Mouse (Mus musculus) limb, embryonic 10.5 days (tissue): ENCODE results near the gene Gm10392. TPM values are rescaled to one million over a fixed set of nuclear protein-coding genes. Genes with fewer than 3 reads are reported as not detected.

Source experiments
- DNase-seq: peaks from one replicate; pipeline ENCODE4 v3.0.0-alpha.2; 2017; ENCODE audit warnings: low spot score
- H3K27ac ChIP-seq: fragments of 300-500 bp; sonication (generic); 2 replicates; pipeline ENCODE4 v1.5.1; 2016; ENCODE audit warnings: mild to moderate bottlenecking
- H3K27me3 ChIP-seq: fragments of 300-500 bp; sonication (generic); 2 replicates; pipeline ENCODE4 v1.6.1; 2016; ENCODE audit warnings: low read depth, mild to moderate bottlenecking; ENCODE audit not compliant: poor library complexity, severe bottlenecking
- H3K36me3 ChIP-seq: fragments of 300-500 bp; sonication (generic); 2 replicates; pipeline ENCODE4 v1.6.1; 2016; ENCODE audit warnings: mild to moderate bottlenecking, moderate library complexity
- H3K4me1 ChIP-seq: fragments of 300-500 bp; sonication (generic); 2 replicates; pipeline ENCODE4 v1.6.1; 2016
- H3K4me3 ChIP-seq: fragments of 300-500 bp; sonication (generic); 2 replicates; pipeline ENCODE4 v1.5.1; 2016; ENCODE audit warnings: mild to moderate bottlenecking, moderate library complexity
- H3K9me3 ChIP-seq: fragments of 300-500 bp; sonication (generic); replicated peaks from 2 replicates; pipeline ENCODE4 v1.6.1; 2016; ENCODE audit warnings: mild to moderate bottlenecking
- WGBS: fragments of 180-500 bp; shearing (Covaris S2); methylation state at CpG from one replicate; pipeline ENCODE4 v1.1.7; 2016; 5-methylcytosine and 5-hydroxymethylcytosine counted together
- polyA plus RNA-seq: library from polyadenylated mRNA; unstranded; fragments of >200 nt; fragmentation: Nextera tagmentation; extraction: Ambion mirVana; gene quantifications from 2 replicates; pipeline ENCODE4 v1.2.1, GENCODE M21; 2016

Gm10392 gene
- polyA plus RNA-seq, 1 experiment from 2014 or later = 0.14 TPM

DNA sequence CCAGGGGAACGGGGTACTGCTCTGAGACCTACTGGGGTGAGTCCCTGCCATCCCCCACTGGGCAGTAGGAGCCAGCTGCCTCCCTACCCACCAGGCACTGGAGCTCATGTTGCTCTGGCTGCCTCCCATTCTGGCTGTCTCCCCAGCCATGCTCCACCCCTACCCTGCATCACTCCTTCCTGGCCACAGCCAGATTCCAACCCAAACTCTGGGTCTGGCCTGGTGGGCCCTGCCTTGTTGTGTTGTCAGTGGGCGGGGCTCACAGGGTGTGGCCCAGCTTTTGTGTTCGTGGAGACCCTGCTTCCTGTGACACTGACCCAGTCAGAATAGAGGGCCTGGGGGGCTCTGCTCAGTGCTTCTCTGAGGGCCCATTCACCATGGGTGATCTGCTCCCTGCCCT, 15.5 kb downstream of the Gm10392 start:
- DNase-seq = no peak
- Histone ChIP-seq H3K27me3 (no peaks in the 10 kb centered on the region), H3K9me3 (no peaks in the 10 kb centered on the region), H3K4me1 (peaks cover 41% of the 10 kb centered on the region), H3K27ac (no peak overlapping the region), H3K36me3 (peaks cover 93% of the 10 kb centered on the region), H3K4me3 (no peak overlapping the region)
- 68% methylated on average over 3 of the region's 3 CpGs for WGBS

- H3K27ac ChIP-seq = no peak overlapping the region
- DNase-seq = no peak
- H3K4me3 ChIP-seq = no peak overlapping the region
- peaks cover 41% of the 10 kb centered on the region for H3K4me1 ChIP-seq
- WGBS = 83% methylated on average over 6 of the region's 6 CpGs
- no peaks in the 10 kb centered on the region for H3K27me3 ChIP-seq
- H3K36me3 ChIP-seq = peaks cover 88% of the 10 kb centered on the region
- H3K9me3 ChIP-seq = no peaks in the 10 kb centered on the region
Observed at GRCm38 (mm10) chr11:77502481-77502880, 16.5 kb downstream of the Gm10392 start.

- no peaks in the 10 kb centered on the region for H3K9me3 ChIP-seq
- over 99% methylated on average over 4 of the region's 4 CpGs for WGBS
- H3K4me1 ChIP-seq = peaks cover 44% of the 10 kb centered on the region
- no peaks in the 10 kb centered on the region for H3K27me3 ChIP-seq
- DNase-seq = no peak
- no peak overlapping the region for H3K27ac ChIP-seq
- H3K4me3 ChIP-seq = no peak overlapping the region
- peaks cover 87% of the 10 kb centered on the region for H3K36me3 ChIP-seq
Observed at GRCm38 (mm10) chr11:77501971-77502370, 17.0 kb downstream of the Gm10392 start.

DNA sequence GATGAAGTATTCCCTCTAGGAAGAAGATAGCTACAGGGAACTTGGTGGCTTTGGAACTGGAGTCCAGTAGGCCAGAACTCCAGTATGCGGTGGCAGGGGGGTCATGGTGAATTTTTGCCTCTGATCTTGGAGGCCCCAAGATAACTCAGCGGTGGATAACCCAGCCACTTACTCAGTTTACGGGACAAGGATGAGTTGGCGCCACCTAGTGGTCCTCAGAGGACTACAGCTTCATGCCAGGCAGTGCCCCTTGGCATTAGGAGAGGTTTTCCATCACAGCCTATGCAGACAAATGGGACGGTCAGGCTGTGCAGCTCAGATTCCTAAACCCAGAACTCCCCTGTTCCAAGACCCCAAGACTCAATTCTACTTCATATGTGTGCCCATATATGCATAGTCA, 17.6 kb downstream of the Gm10392 start:
- H3K4me1 ChIP-seq = peaks cover 49% of the 10 kb centered on the region

GRCm38 (mm10) chr11:77500361-77501325, 18.4 kb downstream of the Gm10392 start:
- DNase-seq = no peak
- Histone ChIP-seq H3K36me3 (peaks cover 82% of the 10 kb centered on the region), H3K4me3 (no peak overlapping the region), H3K4me1 (peaks cover 56% of the 10 kb centered on the region), H3K27me3 (no peaks in the 10 kb centered on the region), H3K9me3 (no peaks in the 10 kb centered on the region), H3K27ac (no peak overlapping the region; the same call in 1 of the 2 replicates)
- 90% methylated on average over 17 of the region's 17 CpGs for WGBS

More for the DNA sequence above, 17.6 kb downstream of the Gm10392 start:
- WGBS = 38% methylated on average over 5 of the region's 5 CpGs
- Histone ChIP-seq H3K27ac (no peak overlapping the region; the same call in 1 of the 2 replicates), H3K27me3 (no peaks in the 10 kb centered on the region), H3K4me3 (no peak overlapping the region), H3K36me3 (peaks cover 84% of the 10 kb centered on the region), H3K9me3 (no peaks in the 10 kb centered on the region)
- peak; percentile 76 for DNase-seq

DNA sequence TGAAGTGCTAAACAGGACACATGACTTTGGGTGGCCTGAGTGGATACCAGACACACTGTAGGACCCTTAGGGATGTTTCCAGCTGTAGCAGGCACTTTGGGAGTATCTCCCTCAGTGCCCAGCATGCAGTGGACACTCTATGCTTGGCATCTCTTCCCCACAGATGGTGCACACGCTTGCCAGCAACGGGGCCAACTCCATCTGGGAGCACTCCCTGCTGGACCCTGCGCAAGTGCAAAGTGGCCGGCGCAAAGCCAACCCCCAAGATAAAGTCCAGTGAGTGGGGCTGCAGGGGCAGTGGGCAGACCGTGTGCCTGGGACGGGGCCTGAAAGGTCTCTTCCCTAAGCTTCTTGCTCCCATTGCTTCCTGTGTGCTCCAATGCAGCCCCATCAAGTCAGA, 19.6 kb downstream of the Gm10392 start:
- Histone ChIP-seq H3K27ac (0 out of 2 replicates have a peak overlapping the region, but pooled peaks have one; percentile 22), H3K9me3 (no peaks in the 10 kb centered on the region), H3K4me1 (peaks cover 69% of the 10 kb centered on the region), H3K36me3 (peaks cover 70% of the 10 kb centered on the region), H3K27me3 (no peaks in the 10 kb centered on the region), H3K4me3 (no peak overlapping the region)
- WGBS = 96% methylated on average over 7 of the region's 7 CpGs
- no peak for DNase-seq

DNA sequence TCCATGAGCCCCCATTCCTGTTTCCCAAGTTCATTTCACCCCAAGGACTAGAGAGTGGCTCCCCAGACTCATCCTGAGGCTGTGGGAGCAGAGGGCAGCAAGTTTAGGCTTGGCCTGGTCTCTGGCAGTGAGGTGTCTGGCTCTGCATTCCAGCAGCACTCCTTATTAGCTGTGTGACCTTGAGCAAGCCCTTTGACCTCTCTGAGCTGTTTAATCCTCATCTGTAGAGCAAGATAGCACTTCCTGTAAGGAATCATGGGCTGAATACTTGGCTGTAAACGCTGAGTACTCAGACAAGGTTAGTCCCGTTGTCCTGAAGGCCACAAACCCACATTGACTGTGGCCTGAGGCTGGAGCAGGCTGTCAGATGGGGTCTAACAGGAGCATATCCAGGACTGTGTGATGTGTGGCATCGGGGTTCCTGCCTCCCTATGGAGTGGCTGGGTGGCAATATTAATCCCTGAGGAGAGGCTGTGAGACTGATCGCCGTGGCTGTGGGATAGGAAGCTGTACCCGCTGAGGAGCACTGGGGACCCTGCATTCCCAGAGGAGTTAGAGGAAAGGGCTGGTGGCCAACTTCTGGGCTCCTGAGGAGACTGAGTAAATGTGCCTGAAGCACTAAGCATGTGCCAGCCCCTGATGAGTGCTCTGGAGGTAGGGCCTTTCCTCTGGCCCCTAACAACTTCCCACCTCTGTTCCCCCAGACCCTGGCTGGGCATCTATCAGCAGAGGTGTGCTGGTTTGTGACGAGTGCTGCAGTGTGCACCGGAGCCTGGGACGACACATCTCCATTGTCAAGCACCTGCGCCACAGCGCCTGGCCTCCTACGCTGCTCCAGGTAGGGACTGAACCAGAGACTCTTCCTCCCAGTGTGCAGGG, 20.5 kb downstream of the Gm10392 start:
- H3K4me1 ChIP-seq = peaks cover 77% of the 10 kb centered on the region
- H3K4me3 ChIP-seq = peak overlapping the region; percentile 34
- no peaks in the 10 kb centered on the region for H3K9me3 ChIP-seq
- no peak for DNase-seq
- peaks cover 61% of the 10 kb centered on the region for H3K36me3 ChIP-seq
- no peaks in the 10 kb centered on the region for H3K27me3 ChIP-seq
- 77% methylated on average over 12 of the region's 12 CpGs for WGBS
- peak overlapping the region; percentile 88 for H3K27ac ChIP-seq

DNA sequence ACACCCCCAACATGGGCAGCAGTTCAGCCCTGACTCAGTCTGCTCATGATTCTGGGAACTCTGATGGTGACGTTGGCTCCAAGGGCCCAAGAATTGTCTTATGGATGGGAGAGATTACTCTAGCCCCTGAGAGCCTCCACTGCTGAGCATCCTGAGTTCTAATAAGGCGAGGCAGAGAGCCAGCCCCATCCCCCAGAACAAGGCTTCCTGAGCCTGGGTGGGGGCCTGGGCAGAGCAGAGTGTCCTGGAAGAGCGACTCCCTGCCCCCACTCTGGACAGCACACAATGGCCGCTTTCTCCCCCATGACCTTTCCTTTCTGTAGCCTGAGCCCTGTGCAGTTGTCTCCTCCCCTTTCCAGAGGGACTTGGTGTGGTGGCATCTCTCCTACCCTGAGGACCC, 21.1 kb downstream of the Gm10392 start:
- Histone ChIP-seq H3K36me3 (peaks cover 55% of the 10 kb centered on the region), H3K27me3 (no peaks in the 10 kb centered on the region), H3K4me1 (peaks cover 79% of the 10 kb centered on the region), H3K27ac (peak overlapping the region; percentile 88), H3K4me3 (peak overlapping the region; percentile 34), H3K9me3 (no peaks in the 10 kb centered on the region)
- WGBS = 34% methylated on average over 4 of the region's 4 CpGs
- DNase-seq = no peak

GRCm38 (mm10) chr11:77497341-77497756, 21.6 kb downstream of the Gm10392 start:
- 8% methylated on average over 6 of the region's 6 CpGs for WGBS
- peak; percentile 85 for DNase-seq
- H3K36me3 ChIP-seq = peaks cover 50% of the 10 kb centered on the region

GRCm38 (mm10) chr11:77495507-77495906, 23.5 kb downstream of the Gm10392 start:
- no peak for DNase-seq
- peaks cover 93% of the 10 kb centered on the region for H3K4me1 ChIP-seq
- no peaks in the 10 kb centered on the region for H3K9me3 ChIP-seq
- no peaks in the 10 kb centered on the region for H3K27me3 ChIP-seq
- H3K36me3 ChIP-seq = peaks cover 32% of the 10 kb centered on the region
- H3K27ac ChIP-seq = no peak overlapping the region
- peak overlapping the region; percentile 98; the same call in 1 of the 2 replicates for H3K4me3 ChIP-seq

More at GRCm38 (mm10) chr11:77497341-77497756, 21.6 kb downstream of the Gm10392 start:
- no peaks in the 10 kb centered on the region for H3K9me3 ChIP-seq
- peak overlapping the region; percentile 88 for H3K27ac ChIP-seq
- peak overlapping the region; percentile 34 for H3K4me3 ChIP-seq
- no peaks in the 10 kb centered on the region for H3K27me3 ChIP-seq
- H3K4me1 ChIP-seq = peaks cover 84% of the 10 kb centered on the region

- Histone ChIP-seq H3K27me3 (no peaks in the 10 kb centered on the region), H3K36me3 (peaks cover 24% of the 10 kb centered on the region), H3K4me1 (peaks cover 93% of the 10 kb centered on the region), H3K9me3 (no peaks in the 10 kb centered on the region), H3K4me3 (peak overlapping the region; percentile 98), H3K27ac (no peak overlapping the region; the same call in 1 of the 2 replicates)
- 82% methylated on average over 6 of the region's 6 CpGs for WGBS
- no peak for DNase-seq
Observed at GRCm38 (mm10) chr11:77494782-77495181, 24.2 kb downstream of the Gm10392 start.

- no peaks in the 10 kb centered on the region for H3K9me3 ChIP-seq
- peaks cover 89% of the 10 kb centered on the region for H3K4me1 ChIP-seq
- peaks cover 20% of the 10 kb centered on the region for H3K36me3 ChIP-seq
- H3K27me3 ChIP-seq = no peaks in the 10 kb centered on the region
- DNase-seq = no peak
- peak overlapping the region; percentile 98 for H3K4me3 ChIP-seq
- 33% methylated on average over 4 of the region's 4 CpGs for WGBS
- peak overlapping the region; percentile 96 for H3K27ac ChIP-seq
Observed at GRCm38 (mm10) chr11:77494344-77494676, 24.7 kb downstream of the Gm10392 start.
